Mouse (Mus musculus) leukemia stem cell, adult 10-12 weeks (primary cell): ENCODE measurements around the gene Gm12666. TPM values are rescaled to one million over a fixed set of nuclear protein-coding genes. Genes with fewer than 3 reads are reported as not detected.

Experiments
- polyA plus RNA-seq: library from polyadenylated mRNA; stranded (reverse); fragments of >175 nt; gene quantifications from 2 replicates; pipeline ENCODE4 v1.2.3, GENCODE M21; 2012; ENCODE audit warnings: low replicate concordance

Gene Gm12666
- polyA plus RNA-seq: 4.1 and 4.3 TPM in 2 replicates

GRCm38 (mm10) chr4:92191649-92192048 is at the start of gene Gm12666:
Gene Gm12666 (minus strand): TSS chr4:92191749.

GRCm38 (mm10) chr4:92147134-92147533 is 44.4 kb downstream of the Gm12666 start, which contains the start of gene Izumo3:
Gene Izumo3 (minus strand): TSS chr4:92147234.

Other genes starting within 250 kb of the Gm12666 start
- gene Izumo3, start 44.5 kb downstream of the Gm12666 start, polyA plus RNA-seq: not detected in 2 replicates